Mouse (Mus musculus) liver, embryonic 14.5 days (tissue): ENCODE measurements around the gene Lsm3. TPM values are rescaled to one million over a fixed set of nuclear protein-coding genes. Genes with fewer than 3 reads are reported as not detected.

Source experiments
- ATAC-seq: fragments of 200-750 bp; cut with Nextera tagmentation; 2 replicates; pipeline ENCODE4 v1.8.0; 2017; ENCODE audit warnings: moderate number of reproducible peaks, mild to moderate bottlenecking, moderate library complexity; ENCODE audit not compliant: insufficient read depth
- DNase-seq, 3 experiments: peaks; one replicate each; pipeline ENCODE4 v3.0.0-alpha.2; 2012 to 2013; ENCODE audit warnings: low read depth in 3 of 3, low spot score in 3 of 3
- H3K27ac ChIP-seq: fragments of 300-500 bp; sonication (generic); 2 replicates; pipeline ENCODE4 v1.5.1; 2014; ENCODE audit warnings: moderate library complexity, mild to moderate bottlenecking, control low read depth, inconsistent platforms
- H3K27me3 ChIP-seq: fragments of 300-500 bp; sonication (generic); 2 replicates; pipeline ENCODE4 v1.6.1; 2014; ENCODE audit warnings: mild to moderate bottlenecking, low read length, moderate library complexity; ENCODE audit not compliant: control insufficient read depth, insufficient read depth
- H3K36me3 ChIP-seq: fragments of 300-500 bp; sonication (generic); replicated peaks from 2 replicates; pipeline ENCODE4 v1.6.1; 2014; ENCODE audit warnings: low read depth; ENCODE audit not compliant: control insufficient read depth, insufficient read depth
- H3K4me1 ChIP-seq, 2 experiments: fragments of 200-500 bp in 1 of 2; fragments of 300-500 bp in 1 of 2; sonication (generic) in 1 of 2; replicated peaks; 2 replicates each; pipeline ENCODE4 v1.6.1; 2012 to 2014; ENCODE audit warnings: antibody characterized with exemption in 1 of 2, inconsistent platforms in 1 of 2, low read length in 1 of 2; ENCODE audit not compliant: control insufficient read depth in 2 of 2, insufficient read depth in 2 of 2
- H3K4me2 ChIP-seq: fragments of 300-500 bp; sonication (generic); 2 replicates; pipeline ENCODE4 v1.6.1; 2014; ENCODE audit warnings: low read depth, mild to moderate bottlenecking, control low read depth, moderate library complexity
- H3K4me3 ChIP-seq, 2 experiments: fragments of 200-500 bp in 1 of 2; fragments of 300-500 bp in 1 of 2; sonication (generic) in 1 of 2; 2 replicates each; pipeline ENCODE4 v1.5.1; 2012 to 2014; ENCODE audit warnings: low read depth in 2 of 2, low read length in 2 of 2, mild to moderate bottlenecking in 2 of 2, control low read depth in 1 of 2, inconsistent platforms in 1 of 2, moderate library complexity in 1 of 2; ENCODE audit not compliant: insufficient read depth in 1 of 2
- H3K9ac ChIP-seq: fragments of 300-500 bp; sonication (generic); replicated peaks from 2 replicates; pipeline ENCODE4 v1.6.1; 2014; ENCODE audit warnings: mild to moderate bottlenecking, control low read depth, moderate library complexity
- H3K9me3 ChIP-seq: fragments of 300-500 bp; sonication (generic); 2 replicates; pipeline ENCODE4 v1.6.1; 2016; ENCODE audit warnings: low read length, mixed read lengths; ENCODE audit not compliant: control insufficient read depth
- CTCF ChIP-seq: IDR thresholded peaks from 2 replicates; pipeline ENCODE4 v1.5.1; 2016; ENCODE audit warnings: antibody characterized with exemption, low read depth, control low read depth
- EP300 ChIP-seq: IDR thresholded peaks from 2 replicates; pipeline ENCODE4 v1.6.1; 2016; ENCODE audit warnings: antibody characterized with exemption, low read depth
- WGBS: fragments of 180-500 bp; shearing (Covaris S2); extraction: QIAGEN DNeasy Blood & Tissue Kit; methylation state at CpG from one replicate; pipeline ENCODE4 v1.1.7; 2014; ENCODE audit not compliant: insufficient replicate concordance; 5-methylcytosine and 5-hydroxymethylcytosine counted together
- polyA plus RNA-seq, 2 experiments: library from polyadenylated mRNA; depleted of rRNA in 1 of 2; stranded (reverse) in 1 of 2; unstranded in 1 of 2; fragments of >200 nt; fragmentation: Nextera tagmentation in 1 of 2; extraction: Ambion mirVana in 1 of 2; gene quantifications; 2 replicates each; pipeline versions ENCODE4 v1.2.1 to v1.2.3; 2012 to 2014

Lsm3 gene
- polyA plus RNA-seq, 2 experiments: 84.8 to 171 TPM

DNA sequence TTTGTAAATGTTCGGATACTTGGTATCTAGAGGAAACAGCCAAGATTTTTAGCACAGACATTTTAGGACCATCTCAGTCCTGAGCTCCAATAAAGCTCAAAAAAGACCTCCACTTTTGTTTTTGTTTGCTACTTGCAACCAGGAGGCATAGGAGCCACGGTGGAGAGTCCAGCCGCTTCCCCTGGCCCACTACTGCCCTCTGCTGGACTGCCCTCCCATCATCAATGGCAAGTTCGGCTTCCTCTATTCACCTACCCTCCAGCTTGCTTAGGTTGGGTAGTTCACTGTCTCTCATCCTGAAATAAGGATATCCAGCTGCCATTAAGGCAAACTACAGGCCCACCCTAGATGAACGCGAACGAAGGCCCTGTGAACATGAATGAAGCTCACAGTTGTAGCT is 6.4 kb upstream of the Lsm3 start:
- Histone ChIP-seq H3K27me3 (no peaks in the 10 kb centered on the region), H3K9me3 (no peaks in the 10 kb centered on the region), H3K4me3 (no peak overlapping the region), H3K4me2 (no peak overlapping the region), H3K4me1 (peaks cover 2 to 4% of the 10 kb centered on the region in 2 experiments; a peak in 1 of 4 replicates), H3K27ac (no peak overlapping the region), H3K36me3 (no peaks in the 10 kb centered on the region; the same call in none of the 2 replicates), H3K9ac (no peak overlapping the region)
- 37% methylated on average over 7 of the region's 7 CpGs for WGBS
- DNase-seq (peak in 2 of 3 experiments; percentile 30 to 37), ATAC-seq (no peak)
- TF ChIP-seq EP300 (no peak), CTCF (peak; percentile 95)

GRCm38 (mm10) chr6:91510211-91510610 is 5.5 kb upstream of the Lsm3 start:
- Histone ChIP-seq H3K9me3 (no peaks in the 10 kb centered on the region), H3K27ac (no peak overlapping the region), H3K4me1 (peaks cover 5 to 10% of the 10 kb centered on the region in 2 experiments), H3K4me2 (no peak overlapping the region), H3K27me3 (no peaks in the 10 kb centered on the region), H3K9ac (no peak overlapping the region), H3K4me3 (no peak overlapping the region), H3K36me3 (no peaks in the 10 kb centered on the region; the same call in 1 of the 2 replicates)
- TF ChIP-seq EP300: no peak
- no peak for TF ChIP-seq CTCF
- WGBS: 64% methylated on average over 10 of the region's 10 CpGs
- no peak for ATAC-seq
- no peak for DNase-seq

DNA sequence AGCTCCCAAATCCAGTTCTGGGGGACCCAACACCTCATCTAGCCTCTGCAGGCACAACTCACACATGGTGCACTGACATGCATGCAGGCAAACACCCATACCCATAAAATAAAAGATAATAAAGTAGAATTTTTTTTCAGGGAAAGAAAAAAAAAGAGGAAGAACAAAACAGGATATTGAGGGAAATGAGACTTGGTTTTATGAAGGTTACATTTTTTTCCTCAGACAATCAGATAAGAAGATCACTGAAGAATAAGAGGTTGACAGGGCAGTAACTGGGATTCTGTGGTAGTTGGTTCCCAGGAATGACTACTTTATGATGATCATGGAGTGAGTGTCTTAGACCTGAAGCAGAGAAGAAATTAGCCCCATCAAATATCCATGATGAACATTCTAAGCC is 1.6 kb upstream of the Lsm3 start:
- Histone ChIP-seq H3K27ac (no peak overlapping the region), H3K4me3 (no peak overlapping the region), H3K9ac (no peak overlapping the region), H3K27me3 (no peaks in the 10 kb centered on the region), H3K9me3 (no peaks in the 10 kb centered on the region), H3K4me1 (peaks cover 9 to 14% of the 10 kb centered on the region in 2 experiments), H3K4me2 (peak overlapping the region; percentile 95; the same call in 1 of the 2 replicates), H3K36me3 (peaks cover 12% of the 10 kb centered on the region)
- ATAC-seq (no peak), DNase-seq (no peak)
- TF ChIP-seq CTCF (no peak), EP300 (no peak)

DNA sequence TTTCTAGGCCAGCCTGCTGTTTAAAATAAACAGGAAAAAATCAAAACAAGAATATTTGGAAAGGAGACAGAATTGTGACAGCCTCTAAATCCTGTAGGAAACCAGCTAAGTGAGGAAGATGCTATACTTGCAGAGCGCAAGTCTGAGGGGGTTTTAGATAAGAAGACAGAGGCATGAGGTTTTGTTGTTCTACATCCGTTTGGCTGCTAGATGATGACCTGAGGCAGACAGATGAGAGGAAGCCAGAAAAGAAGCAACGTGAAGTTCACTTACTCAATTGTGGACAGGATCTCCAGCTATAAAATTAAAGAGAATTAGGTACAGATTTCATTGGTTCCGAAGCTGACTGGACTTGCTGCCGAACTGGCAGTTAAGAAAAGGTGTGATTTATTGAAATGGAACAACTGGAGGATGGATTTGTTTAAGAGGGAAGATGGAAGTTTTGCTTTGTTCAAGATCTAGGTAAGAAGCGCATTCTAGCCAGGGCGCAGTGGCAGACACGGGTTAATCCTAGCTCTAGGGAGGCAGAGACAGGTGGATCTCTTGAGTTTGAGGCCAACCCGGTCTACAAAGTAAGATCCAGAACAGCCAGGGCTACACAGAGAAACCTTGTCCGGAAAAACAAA is 878 bp upstream of the Lsm3 start:
- Histone ChIP-seq H3K36me3 (peaks cover 18% of the 10 kb centered on the region), H3K27ac (no peak overlapping the region), H3K9me3 (no peaks in the 10 kb centered on the region), H3K4me2 (peak overlapping the region; percentile 95), H3K9ac (peak overlapping the region; percentile 58), H3K27me3 (no peaks in the 10 kb centered on the region), H3K4me1 (peaks cover 9 to 14% of the 10 kb centered on the region in 2 experiments), H3K4me3 (peak overlapping the region; percentile 60 to 88)
- TF ChIP-seq EP300 (no peak), CTCF (no peak)
- ATAC-seq (no peak), DNase-seq (no peak)
- WGBS: 16% methylated on average over 10 of the region's 10 CpGs

DNA sequence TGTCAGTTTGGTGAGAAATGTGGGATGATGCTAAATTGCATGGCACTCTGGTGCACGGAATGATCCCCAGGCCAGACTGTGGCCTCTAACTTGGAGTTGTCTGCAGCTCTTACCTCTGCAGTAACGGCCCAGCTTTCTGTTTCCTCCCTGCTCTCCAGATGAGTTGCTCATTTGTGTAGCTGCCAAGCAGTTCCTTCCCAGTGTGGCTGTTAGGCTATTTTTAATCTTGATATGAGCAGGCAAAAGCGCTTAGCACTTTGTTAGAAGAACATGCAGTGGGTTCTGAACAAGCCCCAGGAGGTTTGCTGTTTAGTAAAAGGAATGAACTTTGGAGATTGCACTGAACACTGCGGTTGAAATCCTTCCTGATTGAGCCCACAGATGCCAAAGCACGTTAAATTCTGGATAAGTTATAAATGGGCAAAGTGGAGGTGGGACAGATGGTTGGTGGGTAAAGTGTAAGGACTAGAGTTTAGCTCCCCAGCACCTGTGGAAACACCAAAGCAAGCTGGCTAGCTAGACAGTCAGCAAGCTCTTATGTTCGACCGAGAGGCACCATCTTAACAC is 2.8 kb downstream of the Lsm3 start:
- Histone ChIP-seq H3K27ac (no peak overlapping the region), H3K4me2 (no peak overlapping the region), H3K27me3 (no peaks in the 10 kb centered on the region), H3K4me1 (peaks cover 9 to 14% of the 10 kb centered on the region in 2 experiments), H3K9ac (no peak overlapping the region), H3K9me3 (no peaks in the 10 kb centered on the region), H3K4me3 (no peak overlapping the region), H3K36me3 (peaks cover 49% of the 10 kb centered on the region)
- WGBS: 72% methylated on average over 7 of the region's 7 CpGs
- TF ChIP-seq CTCF (no peak), EP300 (no peak)
- DNase-seq: no peak
- no peak for ATAC-seq
